Mouse (Mus musculus) liver, embryonic 13.5 days (tissue): ENCODE data around the gene Dnase2a. TPM values are rescaled to one million over a fixed set of nuclear protein-coding genes. Genes with fewer than 3 reads are reported as not detected.

Experiments
- ATAC-seq: fragments of 200-750 bp; cut with Nextera tagmentation; 2 replicates; pipeline ENCODE4 v1.8.0; 2017; ENCODE audit warnings: low read depth, mild to moderate bottlenecking, moderate number of reproducible peaks, moderate library complexity
- DNase-seq: peaks from one replicate; pipeline ENCODE4 v3.0.0; 2022
- H3K27ac ChIP-seq: fragments of 300-500 bp; sonication (generic); 2 replicates; pipeline ENCODE4 v1.5.1; 2015; ENCODE audit warnings: moderate library complexity, mild to moderate bottlenecking, inconsistent platforms
- H3K27me3 ChIP-seq: fragments of 300-500 bp; sonication (generic); 2 replicates; pipeline ENCODE4 v1.6.1; 2015; ENCODE audit warnings: mild to moderate bottlenecking, inconsistent platforms
- H3K36me3 ChIP-seq: fragments of 300-500 bp; sonication (generic); 2 replicates; pipeline ENCODE4 v1.6.1; 2015; ENCODE audit warnings: mild to moderate bottlenecking, inconsistent platforms
- H3K4me1 ChIP-seq: fragments of 300-500 bp; sonication (generic); replicated peaks from 2 replicates; pipeline ENCODE4 v1.6.1; 2015; ENCODE audit warnings: inconsistent platforms
- H3K4me2 ChIP-seq: fragments of 300-500 bp; sonication (generic); 2 replicates; pipeline ENCODE4 v1.6.1; 2015; ENCODE audit warnings: inconsistent platforms, mild to moderate bottlenecking, moderate library complexity
- H3K4me3 ChIP-seq: fragments of 300-500 bp; sonication (generic); replicated peaks from 2 replicates; pipeline ENCODE4 v1.5.1; 2015; ENCODE audit warnings: mild to moderate bottlenecking, inconsistent platforms
- H3K9ac ChIP-seq: fragments of 300-500 bp; sonication (generic); 2 replicates; pipeline ENCODE4 v1.6.1; 2015; ENCODE audit warnings: mild to moderate bottlenecking, inconsistent platforms
- H3K9me3 ChIP-seq: fragments of 300-500 bp; sonication (generic); replicated peaks from 2 replicates; pipeline ENCODE4 v1.6.1; 2016; ENCODE audit warnings: inconsistent platforms
- WGBS: fragments of 180-500 bp; shearing (Covaris S2); methylation state at CpG from one replicate; pipeline ENCODE4 v1.1.7; 2015; ENCODE audit not compliant: insufficient replicate concordance; 5-methylcytosine and 5-hydroxymethylcytosine counted together
- polyA plus RNA-seq: library from polyadenylated mRNA; unstranded; fragments of >200 nt; fragmentation: Nextera tagmentation; extraction: Ambion mirVana; gene quantifications from 2 replicates; pipeline ENCODE4 v1.2.1, GENCODE M21; 2015

The Dnase2a gene
- polyA plus RNA-seq, 1 experiment from 2014 or later, result 10.4 TPM

DNA sequence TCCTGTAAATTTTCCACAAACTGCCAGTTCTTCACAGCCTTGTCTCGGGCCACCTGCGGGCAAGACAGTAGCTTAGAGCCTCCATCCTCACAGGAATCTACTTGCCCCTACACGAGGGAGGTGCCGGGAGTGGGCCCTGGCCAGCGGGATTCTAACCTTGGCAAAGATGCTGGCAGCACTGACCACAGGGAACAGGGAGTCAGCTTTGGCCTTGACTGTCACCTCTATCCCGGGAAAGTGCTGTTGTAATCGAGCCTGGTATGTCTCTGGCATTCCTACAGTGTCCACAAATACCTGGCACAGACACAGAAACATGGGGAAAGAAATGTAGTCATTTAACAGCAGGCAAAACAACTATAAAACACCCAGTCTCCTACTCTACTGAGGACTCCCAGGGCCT lies 51.5 kb downstream of the Dnase2a start:
- H3K4me1 ChIP-seq, result peaks cover 15% of the 10 kb centered on the region
- peaks cover 81% of the 10 kb centered on the region for H3K36me3 ChIP-seq
- H3K9ac ChIP-seq, result no peak overlapping the region
- DNase-seq, result no peak
- no peak overlapping the region for H3K4me2 ChIP-seq
- H3K27ac ChIP-seq, result no peak overlapping the region
- no peak for ATAC-seq
- H3K4me3 ChIP-seq, result no peak overlapping the region
- no peaks in the 10 kb centered on the region for H3K9me3 ChIP-seq
- no peaks in the 10 kb centered on the region for H3K27me3 ChIP-seq
- WGBS, result 90% methylated on average over 7 of the region's 7 CpGs

DNA sequence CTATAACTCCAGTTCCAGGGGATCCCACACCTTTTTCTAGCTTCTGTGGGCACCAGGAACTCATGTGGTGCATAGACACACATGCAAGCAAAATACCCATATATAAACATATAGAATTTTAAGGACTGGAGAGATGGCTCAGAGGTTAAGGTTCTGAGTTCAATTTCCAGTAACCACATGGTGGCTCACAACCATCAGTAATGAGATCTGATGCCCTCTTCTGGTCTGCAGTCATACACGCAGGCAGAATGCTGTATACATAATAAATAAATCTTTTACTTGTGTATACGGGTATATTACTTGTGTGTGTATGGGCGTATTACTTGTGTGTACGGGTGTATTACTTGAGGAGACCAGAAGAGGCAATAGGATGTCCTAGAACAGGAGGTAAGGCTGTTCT lies 55.6 kb downstream of the Dnase2a start:
- Histone ChIP-seq H3K36me3 (peaks cover 48% of the 10 kb centered on the region), H3K4me2 (peak overlapping the region; percentile 99), H3K9me3 (no peaks in the 10 kb centered on the region), H3K27ac (no peak overlapping the region), H3K4me3 (peak overlapping the region; percentile 82), H3K9ac (peak overlapping the region; percentile 56; the same call in 1 of the 2 replicates), H3K27me3 (no peaks in the 10 kb centered on the region), H3K4me1 (peaks cover 50% of the 10 kb centered on the region)
- 71% methylated on average over 4 of the region's 4 CpGs for WGBS
- DNase-seq (no peak), ATAC-seq (no peak)

DNA sequence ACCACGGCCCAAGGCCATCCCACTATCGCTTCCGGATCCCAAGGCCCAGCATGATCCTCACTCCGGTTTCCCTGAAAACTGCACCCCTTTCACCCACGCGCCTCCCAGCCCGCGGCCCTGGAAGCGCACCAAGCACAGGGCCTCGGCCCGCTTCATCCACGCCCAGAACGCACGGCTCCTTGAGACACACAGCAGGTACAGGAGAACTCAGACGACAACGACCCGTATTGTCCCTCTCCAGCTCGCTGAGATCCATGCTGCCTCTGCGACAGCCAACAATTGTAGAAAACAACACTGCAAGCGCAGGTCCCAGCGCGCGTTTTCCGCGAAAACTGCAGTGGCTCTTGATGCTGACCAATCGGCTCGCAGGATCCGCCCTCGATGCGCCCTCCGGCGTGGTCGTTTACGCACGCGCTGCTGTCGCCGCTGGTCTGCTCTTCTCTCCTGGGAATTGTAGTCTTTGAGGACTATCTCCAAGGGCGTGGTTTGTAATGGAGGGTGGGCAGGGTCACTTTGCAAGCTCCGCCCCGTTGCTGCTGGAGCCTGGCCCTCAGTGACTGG lies 57.5 kb downstream of the Dnase2a start:
- Histone ChIP-seq H3K9me3 (no peaks in the 10 kb centered on the region), H3K9ac (peak overlapping the region; percentile 96), H3K27me3 (no peaks in the 10 kb centered on the region), H3K4me1 (peaks cover 59% of the 10 kb centered on the region), H3K27ac (peak overlapping the region; percentile 99), H3K36me3 (peaks cover 40% of the 10 kb centered on the region), H3K4me3 (peak overlapping the region; percentile 82), H3K4me2 (peak overlapping the region; percentile 99)
- under 1% methylated on average over 41 of the region's 41 CpGs for WGBS
- peak; percentile 76 for ATAC-seq
- peak; percentile 96 for DNase-seq

DNA sequence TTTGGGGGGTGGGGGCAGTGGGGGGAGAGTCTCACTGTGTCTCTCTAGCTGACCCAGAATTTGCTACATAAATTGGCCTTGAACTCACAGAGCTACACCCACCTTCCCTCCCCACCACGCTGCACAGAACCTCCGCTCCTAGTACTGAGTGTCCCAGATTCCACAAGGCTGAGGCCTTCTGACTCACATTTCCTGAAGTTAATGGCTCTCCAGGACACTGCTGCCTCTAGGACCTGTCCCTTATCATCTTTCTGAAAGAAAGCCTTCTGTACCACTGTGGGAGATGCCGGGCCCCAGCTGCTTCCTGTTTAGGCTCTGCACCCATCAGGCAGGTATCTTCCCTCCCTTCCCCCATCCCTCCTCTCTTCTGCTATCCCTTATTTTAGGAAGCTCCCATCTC lies 58.2 kb downstream of the Dnase2a start:
- no peaks in the 10 kb centered on the region for H3K9me3 ChIP-seq
- H3K36me3 ChIP-seq, result peaks cover 40% of the 10 kb centered on the region
- peak overlapping the region; percentile 33 for H3K4me3 ChIP-seq
- H3K27me3 ChIP-seq, result no peaks in the 10 kb centered on the region
- peak overlapping the region; percentile 99 for H3K27ac ChIP-seq
- H3K4me2 ChIP-seq, result peak overlapping the region; percentile 99
- no peak for ATAC-seq
- peaks cover 65% of the 10 kb centered on the region for H3K4me1 ChIP-seq
- H3K9ac ChIP-seq, result peak overlapping the region; percentile 96
- 17% methylated on average over 3 of the region's 3 CpGs for WGBS
- DNase-seq, result no peak

DNA sequence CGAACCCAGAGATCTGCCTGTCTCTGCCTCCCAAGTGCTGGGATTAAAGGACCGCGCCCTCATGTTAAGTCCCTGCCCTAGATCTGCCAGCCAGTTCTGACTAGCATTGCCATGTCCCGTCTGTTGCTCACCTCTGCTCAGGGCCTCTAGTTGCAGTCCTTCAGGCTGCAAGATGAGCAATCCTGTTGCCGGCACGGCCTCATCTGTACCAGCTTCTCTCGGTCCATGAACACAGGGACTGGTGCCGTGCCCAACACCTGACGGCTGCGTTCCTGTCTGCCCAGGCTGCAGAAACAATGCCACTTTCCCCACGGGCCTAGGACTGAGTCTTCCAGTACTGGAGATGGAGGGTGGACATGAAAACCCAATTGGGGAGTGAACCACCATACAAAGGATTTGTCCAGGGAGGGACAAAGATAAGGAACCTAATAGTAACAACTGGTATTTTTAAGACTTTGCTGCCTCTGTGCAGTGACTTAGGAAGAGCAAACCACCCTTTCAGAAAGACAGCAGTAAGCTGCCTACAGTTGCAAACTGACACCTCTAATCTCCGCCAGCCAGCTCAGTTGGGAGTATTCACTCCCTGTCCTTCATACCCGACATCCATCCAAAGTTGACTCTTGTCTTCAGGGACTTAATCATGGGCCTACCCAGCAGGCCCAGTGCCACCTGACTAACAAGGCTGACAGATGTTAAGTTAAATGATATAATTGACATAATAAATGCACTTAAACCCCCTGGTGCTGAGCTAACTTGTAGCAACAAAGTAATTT lies 59.4 kb downstream of the Dnase2a start:
- Histone ChIP-seq H3K27ac (peak overlapping the region; percentile 99), H3K9ac (peak overlapping the region; percentile 96), H3K9me3 (no peaks in the 10 kb centered on the region), H3K27me3 (no peaks in the 10 kb centered on the region), H3K36me3 (peaks cover 40% of the 10 kb centered on the region), H3K4me3 (peak overlapping the region; percentile 76), H3K4me2 (peak overlapping the region; percentile 99), H3K4me1 (peaks cover 74% of the 10 kb centered on the region)
- DNase-seq (no peak), ATAC-seq (no peak)
- WGBS, result 79% methylated on average over 13 of the region's 13 CpGs

DNA sequence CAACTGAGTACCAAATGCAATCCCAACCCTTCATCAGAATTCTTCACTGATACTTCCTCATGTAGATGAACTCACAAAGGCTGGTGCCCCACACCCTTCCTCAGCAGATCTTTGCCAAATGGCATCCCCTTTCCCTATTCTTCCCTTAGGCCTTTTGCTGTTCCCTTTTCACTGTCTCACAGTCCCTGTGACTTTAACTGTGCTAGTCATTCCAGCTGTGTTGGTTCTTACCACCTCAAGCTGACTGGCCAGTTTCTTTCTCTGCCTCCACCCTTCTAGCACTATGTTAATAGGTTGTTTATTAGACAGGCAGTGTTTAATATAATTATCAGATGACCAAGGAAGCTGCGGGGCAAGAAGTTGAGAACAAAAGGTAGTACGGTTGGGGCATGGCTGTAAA lies 60.3 kb downstream of the Dnase2a start:
- Histone ChIP-seq H3K4me3 (peak overlapping the region; percentile 76), H3K9me3 (no peaks in the 10 kb centered on the region), H3K4me2 (peak overlapping the region; percentile 99), H3K9ac (peak overlapping the region; percentile 96), H3K4me1 (peaks cover 82% of the 10 kb centered on the region), H3K36me3 (peaks cover 42% of the 10 kb centered on the region), H3K27ac (peak overlapping the region; percentile 99), H3K27me3 (no peaks in the 10 kb centered on the region)
- WGBS, result 8% methylated on average over 2 of the region's 2 CpGs
- ATAC-seq (no peak), DNase-seq (no peak)

DNA sequence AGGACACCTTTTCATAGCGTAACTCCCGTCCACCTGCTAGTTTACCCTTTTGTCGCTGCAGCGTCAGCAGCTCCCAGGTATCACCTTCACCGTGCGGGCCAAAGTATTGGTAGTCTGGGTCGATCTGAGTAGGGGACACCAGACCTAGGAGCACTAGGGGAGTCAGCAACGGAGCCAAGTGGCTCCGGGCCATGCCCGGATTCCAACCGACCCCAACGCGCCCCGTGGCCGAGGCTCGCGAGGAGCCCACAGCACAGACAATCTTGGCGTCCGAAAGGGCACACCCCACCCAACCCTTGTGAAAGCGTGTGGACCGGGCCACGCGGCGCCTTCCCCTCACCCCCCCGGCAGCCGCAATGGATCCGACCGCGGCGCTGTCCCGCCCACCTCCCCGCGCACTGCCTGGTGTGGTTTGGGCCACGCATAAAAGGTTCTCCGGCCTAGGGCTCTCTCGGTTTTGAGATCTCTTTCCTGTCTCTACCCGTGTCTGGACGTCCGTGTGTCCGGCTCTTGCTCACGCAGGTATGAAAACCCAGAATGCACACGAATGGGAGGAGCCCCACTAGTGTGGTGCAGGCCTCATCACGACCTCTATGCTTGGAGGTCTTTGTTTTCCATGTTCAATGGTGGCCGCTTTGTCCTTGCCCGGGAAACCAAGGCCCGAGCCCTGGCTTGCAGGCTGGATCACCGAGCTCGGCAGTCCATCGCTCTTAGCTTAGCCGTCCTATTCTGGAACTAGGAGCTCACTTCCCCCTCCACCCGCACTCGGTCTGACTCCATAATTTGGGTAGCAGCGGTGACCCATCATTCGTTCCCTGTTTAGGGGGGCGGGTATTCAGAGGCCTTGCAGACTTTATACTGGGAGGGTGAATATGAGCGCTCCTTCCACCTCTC lies 61.1 kb downstream of the Dnase2a start, which contains the start of the genes Gm49661, Prdx2 and Rnaseh2a:
TSS of gene Gm49661 (minus strand) at position 193 of the 894 bp plus-strand sequence.
TSS of gene Prdx2 (plus strand) at position 347 of the 894 bp plus-strand sequence.
TSS of gene Rnaseh2a (minus strand) at position 527 of the 894 bp plus-strand sequence.
- no peaks in the 10 kb centered on the region for H3K27me3 ChIP-seq
- peak within 1 kb of the TSS; percentile 99 for H3K27ac ChIP-seq
- peak within 1 kb of the TSS; percentile 96 for H3K9ac ChIP-seq
- peak; percentile 59 for ATAC-seq
- no peaks in the 10 kb centered on the region for H3K9me3 ChIP-seq
- H3K36me3 ChIP-seq, result peaks cover 45% of the 10 kb centered on the region
- H3K4me1 ChIP-seq, result peaks cover 82% of the 10 kb centered on the region
- H3K4me3 ChIP-seq, result peak within 1 kb of the TSS; percentile 76
- H3K4me2 ChIP-seq, result peak within 1 kb of the TSS; percentile 99
- under 1% methylated on average over 56 of the region's 56 CpGs for whole genome bisulfite sequencing
- peak; percentile 73 for DNase-seq

DNA sequence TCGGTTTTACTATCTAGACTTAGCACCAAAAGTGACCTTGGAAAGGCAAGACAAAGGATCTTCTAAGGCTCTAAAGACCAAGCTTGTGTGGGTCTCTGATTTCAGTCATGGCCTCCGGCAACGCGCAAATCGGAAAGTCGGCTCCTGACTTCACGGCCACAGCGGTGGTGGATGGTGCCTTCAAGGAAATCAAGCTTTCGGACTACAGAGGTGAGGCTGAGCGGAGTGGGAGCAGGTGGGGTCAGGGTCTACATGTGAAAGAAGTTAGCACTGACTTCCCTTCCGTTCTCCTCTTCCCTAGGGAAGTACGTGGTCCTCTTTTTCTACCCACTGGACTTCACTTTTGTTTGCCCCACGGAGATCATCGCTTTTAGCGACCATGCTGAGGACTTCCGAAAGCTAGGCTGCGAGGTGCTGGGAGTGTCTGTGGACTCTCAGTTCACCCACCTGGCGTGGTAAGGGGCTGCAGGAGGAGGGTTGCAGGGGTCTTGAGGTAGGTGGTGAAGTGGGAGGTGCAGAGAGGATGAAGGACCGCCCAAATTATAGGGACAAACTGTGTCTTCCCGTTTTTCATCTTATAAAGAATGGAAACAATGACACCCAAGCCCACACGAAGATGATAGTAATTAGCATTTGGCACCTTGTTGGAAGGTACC lies 61.9 kb downstream of the Dnase2a start:
- DNase-seq, result no peak
- peaks cover 52% of the 10 kb centered on the region for H3K36me3 ChIP-seq
- peak overlapping the region; percentile 96 for H3K9ac ChIP-seq
- H3K9me3 ChIP-seq, result no peaks in the 10 kb centered on the region
- H3K27me3 ChIP-seq, result no peaks in the 10 kb centered on the region
- WGBS, result 4% methylated on average over 21 of the region's 21 CpGs
- H3K4me2 ChIP-seq, result peak overlapping the region; percentile 99
- peak overlapping the region; percentile 76 for H3K4me3 ChIP-seq
- ATAC-seq, result no peak
- peak overlapping the region; percentile 99 for H3K27ac ChIP-seq
- peaks cover 82% of the 10 kb centered on the region for H3K4me1 ChIP-seq

DNA sequence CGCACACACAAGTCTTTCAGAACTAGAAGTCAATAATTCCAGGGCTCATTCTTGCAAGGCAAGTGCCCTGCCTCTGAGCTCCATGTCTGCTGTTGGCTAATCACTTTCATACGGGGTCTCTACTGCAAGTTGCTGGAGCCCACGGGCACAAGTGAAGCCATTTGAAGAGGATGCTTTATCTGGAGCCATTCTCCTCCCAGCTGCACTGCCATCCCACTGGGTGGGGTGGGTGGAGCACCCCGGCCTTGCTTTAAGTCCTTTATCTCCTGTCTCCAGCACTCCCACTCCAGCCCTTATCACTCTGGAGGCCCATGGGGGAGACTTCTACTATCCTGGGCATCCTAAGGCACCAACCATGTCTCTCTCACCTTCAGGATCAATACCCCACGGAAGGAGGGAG lies 62.6 kb downstream of the Dnase2a start:
- Histone ChIP-seq H3K9me3 (no peaks in the 10 kb centered on the region), H3K36me3 (peaks cover 53% of the 10 kb centered on the region), H3K9ac (peak overlapping the region; percentile 96), H3K27ac (peak overlapping the region; percentile 99), H3K4me1 (peaks cover 86% of the 10 kb centered on the region), H3K27me3 (no peaks in the 10 kb centered on the region), H3K4me2 (peak overlapping the region; percentile 99), H3K4me3 (peak overlapping the region; percentile 76)
- 16% methylated on average over 5 of the region's 5 CpGs for WGBS
- ATAC-seq (peak; percentile 86), DNase-seq (peak; percentile 93)
